Mouse (Mus musculus) liver, embryonic 14.5 days (tissue): Measurements from ENCODE around the gene Gm11172. TPM values are rescaled to one million over a fixed set of nuclear protein-coding genes. Genes with fewer than 3 reads are reported as not detected.

ENCODE experiments used
- ATAC-seq: fragments of 200-750 bp; cut with Nextera tagmentation; 2 replicates; pipeline ENCODE4 v1.8.0; 2017; ENCODE audit warnings: moderate number of reproducible peaks, mild to moderate bottlenecking, moderate library complexity; ENCODE audit not compliant: insufficient read depth
- DNase-seq, 3 experiments: peaks; one replicate each; pipeline ENCODE4 v3.0.0-alpha.2; 2012 to 2013; ENCODE audit warnings: low read depth in 3 of 3, low spot score in 3 of 3
- H3K27ac ChIP-seq: fragments of 300-500 bp; sonication (generic); 2 replicates; pipeline ENCODE4 v1.5.1; 2014; ENCODE audit warnings: moderate library complexity, mild to moderate bottlenecking, control low read depth, inconsistent platforms
- H3K27me3 ChIP-seq: fragments of 300-500 bp; sonication (generic); 2 replicates; pipeline ENCODE4 v1.6.1; 2014; ENCODE audit warnings: mild to moderate bottlenecking, low read length, moderate library complexity; ENCODE audit not compliant: control insufficient read depth, insufficient read depth
- H3K36me3 ChIP-seq: fragments of 300-500 bp; sonication (generic); replicated peaks from 2 replicates; pipeline ENCODE4 v1.6.1; 2014; ENCODE audit warnings: low read depth; ENCODE audit not compliant: control insufficient read depth, insufficient read depth
- H3K4me1 ChIP-seq, 2 experiments: fragments of 200-500 bp in 1 of 2; fragments of 300-500 bp in 1 of 2; sonication (generic) in 1 of 2; replicated peaks; 2 replicates each; pipeline ENCODE4 v1.6.1; 2012 to 2014; ENCODE audit warnings: antibody characterized with exemption in 1 of 2, inconsistent platforms in 1 of 2, low read length in 1 of 2; ENCODE audit not compliant: control insufficient read depth in 2 of 2, insufficient read depth in 2 of 2
- H3K4me2 ChIP-seq: fragments of 300-500 bp; sonication (generic); 2 replicates; pipeline ENCODE4 v1.6.1; 2014; ENCODE audit warnings: low read depth, mild to moderate bottlenecking, control low read depth, moderate library complexity
- H3K4me3 ChIP-seq, 2 experiments: fragments of 200-500 bp in 1 of 2; fragments of 300-500 bp in 1 of 2; sonication (generic) in 1 of 2; 2 replicates each; pipeline ENCODE4 v1.5.1; 2012 to 2014; ENCODE audit warnings: low read depth in 2 of 2, low read length in 2 of 2, mild to moderate bottlenecking in 2 of 2, control low read depth in 1 of 2, inconsistent platforms in 1 of 2, moderate library complexity in 1 of 2; ENCODE audit not compliant: insufficient read depth in 1 of 2
- H3K9ac ChIP-seq: fragments of 300-500 bp; sonication (generic); replicated peaks from 2 replicates; pipeline ENCODE4 v1.6.1; 2014; ENCODE audit warnings: mild to moderate bottlenecking, control low read depth, moderate library complexity
- H3K9me3 ChIP-seq: fragments of 300-500 bp; sonication (generic); 2 replicates; pipeline ENCODE4 v1.6.1; 2016; ENCODE audit warnings: low read length, mixed read lengths; ENCODE audit not compliant: control insufficient read depth
- CTCF ChIP-seq: IDR thresholded peaks from 2 replicates; pipeline ENCODE4 v1.5.1; 2016; ENCODE audit warnings: antibody characterized with exemption, low read depth, control low read depth
- EP300 ChIP-seq: IDR thresholded peaks from 2 replicates; pipeline ENCODE4 v1.6.1; 2016; ENCODE audit warnings: antibody characterized with exemption, low read depth
- WGBS: fragments of 180-500 bp; shearing (Covaris S2); extraction: QIAGEN DNeasy Blood & Tissue Kit; methylation state at CpG from one replicate; pipeline ENCODE4 v1.1.7; 2014; ENCODE audit not compliant: insufficient replicate concordance; 5-methylcytosine and 5-hydroxymethylcytosine counted together
- polyA plus RNA-seq, 2 experiments: library from polyadenylated mRNA; depleted of rRNA in 1 of 2; stranded (reverse) in 1 of 2; unstranded in 1 of 2; fragments of >200 nt; fragmentation: Nextera tagmentation in 1 of 2; extraction: Ambion mirVana in 1 of 2; gene quantifications; 2 replicates each; pipeline versions ENCODE4 v1.2.1 to v1.2.3; 2012 to 2014

Gm11172 gene
- polyA plus RNA-seq, 2 experiments, result not detected

GRCm38 (mm10) chr16:10827766-10828460 is 15.2 kb downstream of the Gm11172 start:
- no peaks in the 10 kb centered on the region for H3K27me3 ChIP-seq
- 47% methylated on average over 7 of the region's 7 CpGs for WGBS
- no peaks in the 10 kb centered on the region for H3K4me1 ChIP-seq
- H3K27ac ChIP-seq, result no peak overlapping the region
- DNase-seq, result no peak
- H3K4me3 ChIP-seq, result no peak overlapping the region
- no peak for TF ChIP-seq EP300
- no peak for TF ChIP-seq CTCF
- H3K4me2 ChIP-seq, result no peak overlapping the region
- no peak for ATAC-seq
- H3K9me3 ChIP-seq, result no peaks in the 10 kb centered on the region
- H3K9ac ChIP-seq, result no peak overlapping the region
- no peaks in the 10 kb centered on the region for H3K36me3 ChIP-seq

- 57% methylated on average over 4 of the region's 4 CpGs for WGBS
- H3K9me3 ChIP-seq, result no peaks in the 10 kb centered on the region
- H3K4me2 ChIP-seq, result no peak overlapping the region
- ATAC-seq, result no peak
- TF ChIP-seq EP300 (no peak), CTCF (no peak)
- no peak overlapping the region for H3K9ac ChIP-seq
- no peaks in the 10 kb centered on the region for H3K36me3 ChIP-seq
- no peak overlapping the region for H3K27ac ChIP-seq
- no peaks in the 10 kb centered on the region for H3K27me3 ChIP-seq
- no peak for DNase-seq
- no peak overlapping the region for H3K4me3 ChIP-seq
- no peaks in the 10 kb centered on the region for H3K4me1 ChIP-seq
Observed at GRCm38 (mm10) chr16:10828461-10828805, 15.7 kb downstream of the Gm11172 start.

GRCm38 (mm10) chr16:10834542-10834910 is 21.8 kb downstream of the Gm11172 start:
- peak overlapping the region; percentile 63 to 93 for H3K4me3 ChIP-seq
- no peaks in the 10 kb centered on the region for H3K9me3 ChIP-seq
- no peaks in the 10 kb centered on the region for H3K36me3 ChIP-seq
- peak overlapping the region; percentile 97 for H3K4me2 ChIP-seq
- H3K9ac ChIP-seq, result peak overlapping the region; percentile 87
- TF ChIP-seq EP300, result no peak
- no peak for TF ChIP-seq CTCF
- H3K27me3 ChIP-seq, result no peaks in the 10 kb centered on the region
- H3K27ac ChIP-seq, result no peak overlapping the region
- no peak for DNase-seq
- 9% methylated on average over 12 of the region's 12 CpGs for WGBS
- no peak for ATAC-seq
- peaks cover 6 to 17% of the 10 kb centered on the region in 2 experiments for H3K4me1 ChIP-seq

GRCm38 (mm10) chr16:10834911-10835587 is 22.3 kb downstream of the Gm11172 start, which contains the start of gene Rmi2:
Rmi2 (plus strand) TSS chr16:10835059.
- Histone ChIP-seq H3K4me3 (peak within 1 kb of the TSS; percentile 63 to 93), H3K27me3 (no peaks in the 10 kb centered on the region), H3K4me2 (peak within 1 kb of the TSS; percentile 97), H3K4me1 (peaks cover 6 to 18% of the 10 kb centered on the region in 2 experiments), H3K9ac (peak within 1 kb of the TSS; percentile 87), H3K9me3 (no peaks in the 10 kb centered on the region), H3K36me3 (no peaks in the 10 kb centered on the region), H3K27ac (peak within 1 kb of the TSS; percentile 69)
- WGBS, result 1% methylated on average over 68 of the region's 69 CpGs
- ATAC-seq (peak; percentile 97), DNase-seq (peak; percentile 72 to 74 (median 74))
- TF ChIP-seq CTCF (no peak), EP300 (no peak)

GRCm38 (mm10) chr16:10836388-10836787 is 23.7 kb downstream of the Gm11172 start:
- TF ChIP-seq EP300, result no peak
- TF ChIP-seq CTCF, result no peak
- no peak overlapping the region for H3K4me3 ChIP-seq
- H3K27me3 ChIP-seq, result no peaks in the 10 kb centered on the region
- ATAC-seq (no peak), DNase-seq (no peak)
- H3K4me1 ChIP-seq, result peaks cover 6 to 18% of the 10 kb centered on the region in 2 experiments
- H3K36me3 ChIP-seq, result no peaks in the 10 kb centered on the region
- no peak overlapping the region for H3K4me2 ChIP-seq
- H3K9ac ChIP-seq, result no peak overlapping the region
- H3K9me3 ChIP-seq, result no peaks in the 10 kb centered on the region
- H3K27ac ChIP-seq, result no peak overlapping the region
- WGBS, result 81% methylated on average over 3 of the region's 3 CpGs
